Mouse (Mus musculus): ENCODE data around the gene Ppp1r3a.
"Not testable (repeated sequence)": the region's sequence is repeated elsewhere in the genome, so short reads cannot be mapped to it uniquely, and the experiment has no call there.

Ppp1r3a gene

DNA sequence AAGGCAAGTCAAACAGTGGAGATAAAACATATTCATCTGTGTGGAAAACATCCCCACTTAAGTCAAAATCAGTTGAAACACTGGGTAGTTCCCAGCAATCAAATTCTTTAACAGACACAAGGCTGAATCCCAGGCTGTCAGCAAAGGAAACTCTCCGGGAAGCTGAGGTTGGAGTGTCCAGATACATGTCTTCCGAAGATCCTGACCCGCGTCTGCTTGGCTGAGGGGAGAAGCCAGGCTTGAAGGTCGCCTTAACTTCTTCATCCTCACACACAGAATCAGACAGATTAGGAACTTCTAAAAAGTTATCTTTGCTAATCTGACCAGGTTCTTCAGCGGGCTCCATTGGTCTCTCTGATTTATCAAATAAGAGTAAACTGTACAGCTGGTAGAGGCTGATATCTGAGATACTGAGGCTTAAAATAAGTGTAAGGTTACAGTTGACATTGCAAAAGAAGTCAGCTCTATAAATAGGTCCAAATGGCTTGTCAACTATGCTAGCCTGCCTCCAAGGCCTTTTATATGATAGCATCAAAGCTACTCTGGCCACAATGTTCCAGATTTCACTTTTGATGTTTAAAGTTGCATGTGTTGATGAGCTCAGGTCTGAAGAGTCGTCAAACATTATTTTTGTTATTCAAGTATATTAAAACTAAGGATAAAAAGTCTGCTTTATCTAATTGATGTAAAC, at the start of gene Ppp1r3a:
TSS of gene Ppp1r3a (minus strand) at position 374 of the 691 bp plus-strand sequence.
- no peak for DNase-seq (ENCODE audit: low spot score)

DNA sequence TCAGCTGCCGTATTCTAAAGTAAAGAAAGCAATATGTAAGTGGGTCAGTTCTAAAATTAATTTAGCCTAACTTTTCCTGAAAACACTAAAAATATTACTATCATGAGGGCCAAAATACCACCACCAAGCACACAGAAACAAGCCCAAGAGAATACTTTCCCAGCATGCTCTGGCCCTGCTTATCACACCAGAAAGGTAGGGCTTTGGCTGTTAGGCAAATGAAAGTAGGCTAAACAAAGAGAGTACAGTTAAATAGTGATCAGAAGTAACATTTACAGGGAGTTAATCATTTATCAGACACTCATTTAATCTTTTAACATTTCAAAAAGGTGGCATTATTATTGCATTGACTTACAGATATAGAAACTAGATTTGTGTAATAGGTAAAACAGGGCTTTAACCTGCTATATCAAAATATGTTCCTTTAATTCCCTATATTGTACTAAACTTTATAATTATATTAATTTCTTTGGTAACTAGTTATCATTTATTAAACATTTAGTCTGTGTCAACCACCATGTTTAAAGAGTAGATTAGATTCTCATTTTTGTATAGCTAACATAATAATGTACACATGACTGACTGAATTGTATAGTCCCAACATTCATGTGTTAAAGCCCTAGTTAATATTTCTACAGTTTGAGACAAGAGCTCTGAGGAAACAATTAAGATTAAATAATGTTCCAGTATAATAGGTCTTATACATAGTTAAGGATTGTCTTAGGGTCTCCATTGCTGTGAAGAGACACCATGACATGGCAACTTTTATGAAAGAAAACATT, 32.3 kb upstream of the Ppp1r3a start:
- DNase-seq (ENCODE audit: low spot score): no peak

DNA sequence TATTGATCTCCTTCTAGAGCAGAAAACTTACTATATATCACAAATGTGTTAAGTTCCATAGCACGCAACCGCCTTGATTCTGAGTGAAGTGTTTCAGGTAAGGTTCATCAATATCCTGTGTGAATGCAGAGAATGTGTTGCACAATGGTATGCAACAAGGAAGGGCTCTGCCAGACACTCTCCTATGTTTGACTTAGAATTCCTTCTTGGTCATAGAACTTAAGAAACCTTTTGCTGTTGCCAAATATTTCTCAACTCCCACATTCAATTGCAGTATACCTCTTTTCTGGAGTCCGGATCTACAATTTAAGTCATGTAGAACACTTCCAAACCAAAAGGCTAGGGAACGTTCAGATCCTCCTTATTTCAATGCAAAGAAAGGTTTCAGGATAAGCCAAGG, 22.8 kb upstream of the Ppp1r3a start:
- DNase-seq (ENCODE audit: low spot score): no peak

DNA sequence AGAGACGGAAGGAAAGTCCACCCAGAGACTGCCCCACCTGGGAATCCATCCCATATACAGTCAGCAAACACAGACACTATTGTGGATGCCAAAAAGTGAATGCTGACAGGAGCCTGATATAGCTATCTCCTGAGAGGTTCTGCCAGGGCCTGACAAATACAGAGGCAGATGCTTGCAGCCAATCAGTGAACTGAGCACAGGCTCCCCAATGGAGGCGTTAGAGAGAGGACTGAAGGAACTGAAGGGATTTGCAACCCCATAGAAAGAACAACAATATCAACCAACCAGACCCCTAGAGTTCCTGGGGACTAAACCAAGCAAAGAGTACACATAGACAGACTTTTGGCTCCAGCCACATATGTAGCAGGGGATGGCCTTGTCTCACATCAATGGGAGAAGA, 16.6 kb upstream of the Ppp1r3a start:
- DNase-seq (ENCODE audit: low spot score): no peak

DNA sequence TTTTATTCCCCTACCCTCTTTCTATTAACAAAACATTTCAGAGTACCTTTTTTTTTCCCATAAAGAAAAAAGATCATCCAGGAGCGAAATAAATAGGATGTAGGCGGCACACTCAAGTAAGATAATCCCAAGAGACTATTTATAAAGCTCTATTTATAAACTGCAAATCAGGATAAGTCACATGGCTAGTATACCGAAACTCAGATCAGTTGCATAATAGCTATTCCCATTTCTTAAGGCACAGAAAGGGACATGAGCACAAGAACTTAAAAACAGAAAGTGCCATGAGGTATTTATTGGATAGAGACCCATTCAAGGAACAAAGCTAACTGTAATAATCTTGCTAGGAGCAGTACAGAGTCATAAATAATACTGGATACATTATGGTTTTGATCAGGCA, 2.4 kb upstream of the Ppp1r3a start:
- no peak for DNase-seq (ENCODE audit: low spot score)

DNA sequence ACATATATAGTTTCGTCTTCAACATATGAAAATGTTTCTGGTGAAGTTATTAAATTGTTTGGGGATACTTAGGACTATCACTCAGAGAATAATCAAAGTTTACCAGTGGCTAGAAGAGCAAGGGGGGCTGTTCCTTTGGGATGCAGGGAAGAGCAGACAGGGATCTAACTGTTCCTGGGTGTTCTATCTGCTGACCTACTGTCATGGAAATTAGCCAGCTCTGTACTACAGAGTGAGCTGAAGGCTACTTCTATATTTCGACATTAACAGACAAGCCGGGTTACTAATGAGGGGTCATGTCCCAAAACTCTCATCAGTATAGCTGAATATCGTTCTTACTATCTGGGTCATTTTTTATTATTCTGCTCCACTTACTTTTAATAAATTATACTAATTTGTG, 1.6 kb downstream of the Ppp1r3a start:
- DNase-seq (ENCODE audit: low spot score): no peak

DNA sequence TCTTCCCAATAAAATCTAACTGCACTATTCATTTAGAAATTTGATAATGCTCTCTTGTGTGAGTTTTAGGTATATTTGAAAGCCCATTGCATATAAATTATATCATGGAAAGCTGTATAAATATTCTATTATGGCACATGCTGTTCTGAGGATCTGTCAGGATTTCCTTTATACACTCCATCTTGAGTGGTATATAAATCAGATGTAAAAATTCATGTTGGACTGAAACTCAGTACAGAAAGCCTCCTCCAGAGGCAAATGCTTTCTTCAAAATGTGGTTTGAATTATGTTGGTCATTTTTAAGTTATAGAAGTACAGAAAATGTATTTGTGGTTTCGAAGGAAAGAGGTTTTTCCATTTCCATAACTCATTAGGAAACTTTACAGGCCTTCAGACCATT, 2.9 kb downstream of the Ppp1r3a start:
- no peak for DNase-seq (ENCODE audit: low spot score)

DNA sequence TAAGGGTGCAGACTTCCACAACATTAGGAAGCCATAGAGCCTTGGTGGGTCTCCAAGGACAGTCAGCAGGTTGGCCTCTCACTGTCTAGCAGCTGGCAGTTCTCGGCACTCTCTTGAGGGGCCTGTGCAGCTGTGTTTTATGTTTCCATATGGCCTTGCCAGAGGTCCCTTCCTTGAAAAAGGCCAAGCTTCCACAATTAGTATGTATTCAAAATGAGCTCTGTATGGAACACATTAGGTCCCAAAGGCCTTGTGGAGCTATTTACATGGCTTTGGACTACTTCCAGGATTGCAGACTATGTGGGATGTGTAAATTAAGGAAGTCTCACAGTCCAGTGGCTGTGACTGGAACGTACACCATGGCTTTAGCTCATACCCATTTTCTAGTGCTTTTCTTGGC, 8.1 kb downstream of the Ppp1r3a start:
- no peak for DNase-seq (ENCODE audit: low spot score)

DNA sequence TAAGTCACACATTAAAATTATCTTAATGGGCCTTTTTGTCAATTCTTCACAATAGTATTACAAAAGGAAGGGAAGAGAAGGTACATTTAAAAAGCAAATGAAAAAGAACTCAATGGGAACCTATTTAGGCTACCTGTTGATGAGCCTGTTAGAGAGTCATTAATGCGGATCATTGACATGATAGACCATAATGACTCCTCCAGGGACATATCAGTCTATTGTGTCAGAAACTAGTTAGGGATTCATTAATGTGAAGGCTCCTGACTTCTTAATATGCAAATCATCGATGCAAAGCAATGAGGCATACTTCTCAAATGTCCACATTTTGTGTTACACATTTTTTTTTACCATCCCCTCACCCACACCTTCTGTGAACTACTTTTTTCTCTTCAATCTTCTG, 19.1 kb downstream of the Ppp1r3a start:
- no peak for DNase-seq (ENCODE audit: low spot score)

DNA sequence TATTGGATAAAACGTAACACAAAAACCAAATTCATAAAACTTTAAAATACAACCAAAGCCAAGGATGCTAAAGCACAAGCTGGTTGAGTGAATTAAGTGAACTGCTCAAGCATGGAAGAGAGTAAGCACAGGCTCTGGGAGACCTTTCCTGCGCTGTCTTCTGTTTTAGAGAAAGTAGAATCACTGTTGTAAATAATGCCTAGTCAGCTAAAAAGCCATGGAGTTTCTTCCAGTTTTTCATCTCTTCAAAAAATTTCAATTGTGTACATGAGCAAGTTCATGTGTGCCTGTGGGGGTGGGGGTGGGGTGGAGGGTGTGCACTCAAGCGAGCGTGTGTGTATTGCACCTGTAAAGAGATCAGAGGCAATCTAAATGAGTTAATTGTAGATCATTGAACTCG, 24.1 kb downstream of the Ppp1r3a start:
- DNase-seq (ENCODE audit: low spot score): no peak

DNA sequence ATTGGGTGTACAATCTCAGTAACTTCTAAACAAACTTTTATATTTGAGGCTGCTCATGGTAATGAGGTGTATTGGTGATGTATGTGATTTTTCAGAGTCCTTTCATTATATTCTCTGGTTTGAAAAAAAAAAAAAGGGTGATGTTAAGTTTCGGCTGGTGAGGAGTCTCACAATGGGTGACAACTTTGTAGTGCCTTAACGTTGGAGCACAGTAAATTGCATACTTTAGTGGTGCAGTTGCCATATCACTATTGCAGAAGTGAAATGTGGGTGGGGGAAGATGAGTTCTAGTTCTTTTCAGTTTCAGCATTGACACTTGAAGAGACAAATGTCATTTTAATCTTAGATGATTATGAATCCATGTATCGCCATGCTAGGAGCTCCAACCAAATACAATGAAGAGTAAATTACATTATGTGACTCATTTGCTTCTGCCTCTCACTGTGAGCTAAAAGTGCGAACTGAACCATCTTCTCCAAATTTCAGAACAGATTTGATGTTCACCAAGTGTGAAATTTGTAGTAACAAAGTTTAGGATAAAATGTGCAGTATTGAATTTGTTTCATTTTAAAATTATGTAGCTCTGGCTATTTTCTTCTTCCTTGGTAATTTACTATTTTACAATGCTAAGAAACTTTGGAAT, 34.2 kb downstream of the Ppp1r3a start:
- DNase-seq (ENCODE audit: low spot score): no peak

DNA sequence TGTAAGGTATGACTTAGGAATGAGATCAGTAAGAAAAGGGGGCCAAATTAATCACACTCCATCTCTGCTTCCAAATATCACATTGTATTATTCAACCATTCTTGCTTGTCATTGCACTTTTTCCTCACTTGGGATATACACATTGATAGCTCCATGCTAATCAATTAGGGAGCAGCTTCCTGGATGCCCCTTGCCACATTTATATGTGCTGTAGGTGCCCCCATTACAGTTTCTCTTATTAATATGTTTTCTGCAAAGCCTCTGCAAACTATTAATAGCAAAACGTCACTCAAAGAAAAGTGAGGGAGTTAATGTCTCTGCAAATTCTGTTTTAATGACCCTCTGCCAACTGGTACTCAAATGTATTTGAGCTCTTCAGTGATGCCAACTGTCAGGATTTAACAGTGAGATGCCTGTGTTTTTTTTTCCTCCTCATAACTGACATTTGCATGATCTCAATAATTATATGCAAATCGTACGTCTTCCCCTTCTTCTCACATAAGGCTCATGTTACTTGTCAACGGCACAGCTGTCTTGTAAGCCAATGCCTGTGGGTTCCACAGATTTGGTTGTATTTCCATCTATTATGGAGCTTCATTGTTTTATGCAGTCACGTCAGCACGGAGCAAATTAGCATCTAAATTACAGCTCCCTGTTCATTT, 34.8 kb downstream of the Ppp1r3a start:
- DNase-seq (ENCODE audit: low spot score): no peak

DNA sequence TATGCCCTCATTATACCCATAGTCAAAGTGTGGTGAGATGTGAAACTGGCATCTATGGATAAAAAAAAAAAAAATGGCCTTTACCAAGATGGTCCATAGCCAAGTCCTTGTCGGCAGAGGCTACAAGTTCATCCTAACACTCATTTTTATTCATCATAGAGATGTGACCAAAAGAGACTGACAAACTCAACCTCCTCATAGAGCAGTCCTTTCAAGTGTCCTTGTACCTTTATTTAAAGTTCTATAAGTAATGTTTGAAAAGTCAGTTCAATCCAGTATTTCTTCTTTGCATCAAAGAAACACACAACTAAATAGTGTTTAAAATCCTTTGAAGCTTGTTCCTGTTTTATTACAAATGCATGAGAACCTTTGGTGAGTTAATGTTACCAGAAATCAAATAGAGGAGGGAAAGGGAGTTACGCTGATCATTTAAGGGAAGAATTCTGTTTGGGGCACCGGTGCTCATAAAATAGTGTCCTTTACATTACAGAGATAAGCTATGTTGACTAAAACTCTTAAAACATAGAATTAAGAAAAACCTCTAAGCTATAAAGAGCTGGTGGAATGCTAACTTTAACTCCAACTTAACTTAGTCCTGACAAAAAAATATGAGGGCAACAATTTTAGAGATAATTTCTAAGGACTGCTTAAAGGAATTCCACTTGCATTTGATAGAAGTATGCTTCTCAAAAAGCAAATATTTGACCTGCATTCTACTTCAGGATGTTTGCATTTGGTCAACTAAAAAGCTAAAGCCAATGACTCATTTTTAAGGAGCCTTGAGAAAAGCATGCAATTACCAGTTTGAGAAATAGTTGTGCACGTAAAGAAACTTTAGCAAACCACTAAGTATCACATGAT, 39.7 kb downstream of the Ppp1r3a start:
- no peak for DNase-seq (ENCODE audit: low spot score)

DNA sequence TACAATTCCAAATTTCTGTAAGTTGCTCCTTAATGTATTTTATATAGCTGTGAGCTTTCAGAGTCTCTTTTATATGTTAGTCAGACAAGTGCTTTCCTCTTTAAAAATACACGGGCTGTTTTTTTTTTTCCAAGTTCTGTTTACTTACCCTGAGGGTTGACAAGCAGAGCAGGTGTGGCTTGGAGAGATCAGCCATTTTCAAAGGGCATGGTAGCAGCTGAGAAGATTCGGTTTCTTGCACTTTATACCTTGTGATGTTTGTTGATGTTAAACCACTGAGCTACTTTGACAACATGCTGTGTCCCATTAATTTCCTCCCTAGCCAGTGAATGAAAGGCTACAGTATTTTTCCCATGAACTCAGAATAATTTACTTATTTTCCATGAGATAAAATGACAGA, 42.9 kb downstream of the Ppp1r3a start:
- no peak for DNase-seq (ENCODE audit: low spot score)

DNA sequence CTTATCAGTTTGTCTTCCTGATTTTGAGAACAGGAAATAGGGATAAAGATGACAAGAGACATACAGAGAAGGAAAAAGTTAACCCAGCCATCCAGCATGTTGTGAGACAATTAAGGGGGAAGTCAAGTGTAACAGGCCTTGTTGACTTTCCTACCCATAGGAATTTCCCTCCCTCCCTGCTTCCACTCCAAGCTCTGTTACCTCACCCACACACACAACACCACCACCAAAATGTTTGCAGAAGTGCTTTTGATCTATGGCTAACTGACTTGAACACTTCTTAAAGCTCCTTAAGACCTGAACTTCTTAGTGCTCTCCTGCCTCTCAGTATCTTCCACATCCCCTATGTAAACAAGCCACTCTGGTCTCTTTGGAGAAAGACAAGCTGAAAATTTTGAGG, 55.0 kb downstream of the Ppp1r3a start:
- DNase-seq (ENCODE audit: low spot score): no peak

DNA sequence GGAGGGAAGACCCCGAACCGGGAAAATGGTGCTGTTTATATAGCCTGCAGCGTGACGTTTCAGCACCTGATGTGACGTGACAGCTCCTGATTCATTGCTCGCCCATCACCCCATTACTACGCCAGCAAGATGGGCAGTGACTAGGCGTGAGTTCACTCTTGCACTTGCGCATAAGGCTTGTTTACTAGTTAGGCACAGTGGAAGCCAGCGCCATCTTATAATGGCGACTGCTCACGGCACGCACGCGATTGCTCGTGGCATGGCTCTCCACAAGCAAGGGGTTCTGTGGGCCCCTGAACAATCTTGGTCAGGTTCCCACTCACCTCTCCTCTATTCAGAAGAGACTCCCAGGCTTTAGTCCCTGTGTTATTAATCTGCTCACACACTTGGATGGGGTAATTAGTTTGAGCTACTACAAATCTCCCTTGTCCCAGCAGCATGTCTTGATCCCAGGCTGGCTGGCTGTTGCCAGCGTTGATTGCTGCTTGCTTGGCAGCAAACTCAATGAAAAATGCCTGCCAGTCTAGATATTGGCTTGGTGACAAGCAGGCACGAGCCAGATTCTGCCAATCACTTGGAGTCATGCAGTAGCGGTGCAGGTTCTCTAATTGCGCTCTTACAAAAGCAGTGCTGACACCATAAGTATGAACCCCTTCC, 75.7 kb downstream of the Ppp1r3a start:
- DNase-seq (ENCODE audit: low spot score): not testable (repeated sequence)

DNA sequence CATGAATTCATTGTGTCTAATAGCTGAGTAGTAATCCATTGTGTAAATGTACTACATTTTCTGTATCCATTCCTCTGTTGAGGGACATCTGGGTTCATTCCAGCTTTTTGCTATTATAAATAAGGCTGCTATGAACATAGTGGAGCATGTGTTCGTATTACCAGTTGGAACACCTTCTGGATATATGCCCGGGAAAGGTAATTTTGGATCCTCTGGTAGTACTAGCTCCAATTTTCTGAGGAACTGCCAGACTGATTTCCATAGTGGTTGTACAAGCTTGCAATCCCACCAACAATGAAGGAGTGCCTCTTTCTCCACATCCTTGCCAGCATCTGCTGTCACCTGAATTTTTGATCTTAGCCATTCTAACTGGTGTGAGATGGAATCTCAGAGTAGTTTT, 86.1 kb downstream of the Ppp1r3a start:
- DNase-seq (ENCODE audit: low spot score): not testable (repeated sequence)

DNA sequence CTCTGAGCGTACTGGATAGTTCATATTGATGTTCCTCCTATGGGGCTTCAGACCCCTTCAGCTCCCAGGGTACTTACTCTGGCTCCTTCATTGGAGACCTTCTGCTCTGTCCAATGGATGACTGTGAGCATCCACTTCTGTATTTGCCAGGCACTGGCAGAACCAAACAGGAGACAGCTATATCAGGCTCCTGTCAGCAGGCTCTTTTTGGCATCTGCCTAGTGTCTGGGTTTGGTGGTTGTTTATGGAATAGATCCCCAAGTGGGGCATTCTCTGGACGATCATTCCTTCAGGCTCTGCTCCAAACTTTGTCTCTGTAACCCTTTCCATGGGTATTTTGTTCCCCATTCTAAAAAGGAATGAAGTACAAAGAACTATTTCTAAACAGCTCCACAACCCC, 87.4 kb downstream of the Ppp1r3a start:
- not testable (repeated sequence) for DNase-seq (ENCODE audit: low spot score)

Measured in ovary, adult 18-20 months (tissue).